Mouse (Mus musculus): ENCODE data around the gene Mzf1. TPM values are rescaled to one million over a fixed set of nuclear protein-coding genes. Genes with fewer than 3 reads are reported as not detected.
A peak's percentile ranks its signal among the peaks of the same experiment; 100 is the strongest.

Gene Mzf1
- polyA plus RNA-seq, 1 experiment, result 0.03 TPM

DNA sequence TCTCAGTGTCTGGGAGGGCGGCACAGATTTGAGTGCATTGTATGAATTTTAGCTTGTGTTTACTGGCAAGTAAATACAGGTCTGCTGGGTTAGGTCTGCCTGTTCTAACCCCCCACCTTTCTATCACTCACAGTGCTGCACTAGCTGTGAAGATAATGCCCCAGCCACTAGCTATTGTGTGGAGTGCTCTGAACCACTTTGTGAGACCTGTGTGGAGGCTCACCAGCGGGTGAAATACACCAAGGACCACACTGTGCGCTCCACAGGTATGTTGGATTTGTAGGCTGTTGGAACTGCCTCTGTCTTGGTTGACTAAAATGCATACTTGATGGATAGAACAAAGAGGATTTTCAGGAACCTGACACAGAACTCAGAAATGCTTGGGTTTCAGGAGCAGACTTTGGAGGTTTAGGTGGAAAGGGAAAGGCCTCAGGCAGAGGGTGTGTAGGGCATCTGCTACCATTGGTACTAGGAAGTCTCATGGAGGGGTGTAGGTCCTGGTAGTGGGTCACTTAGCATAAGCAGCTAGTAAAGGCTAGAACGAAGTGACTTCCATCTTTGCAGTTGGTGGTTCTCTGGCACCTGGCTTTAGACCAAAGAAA, 29.0 kb downstream of the Mzf1 start:
- Histone ChIP-seq H3K9me3 (ENCODE audit: control insufficient read depth, low read length) (no peaks in the 10 kb centered on the region), H3K36me3 (ENCODE audit: control insufficient read depth) (peaks cover 56% of the 10 kb centered on the region), H3K27me3 (ENCODE audit: control insufficient read depth) (no peaks in the 10 kb centered on the region), H3K4me1 (ENCODE audit: control insufficient read depth) (peaks cover 39% of the 10 kb centered on the region), H3K4me3 (replicated peaks) (peak overlapping the region; percentile 65)
- TF ChIP-seq TAL1 (IDR thresholded peaks at IDR 0.05; ENCODE audit: low read length) (no peak), GATA1 (IDR thresholded peaks at IDR 0.05; ENCODE audit: low read length) (no peak)

GRCm38 (mm10) chr7:13024805-13025204, 29.8 kb downstream of the Mzf1 start:
- Histone ChIP-seq H3K4me3 (replicated peaks) (peak overlapping the region; percentile 65), H3K36me3 (ENCODE audit: control insufficient read depth) (peaks cover 48% of the 10 kb centered on the region), H3K27me3 (ENCODE audit: control insufficient read depth) (no peaks in the 10 kb centered on the region), H3K9me3 (ENCODE audit: control insufficient read depth, low read length) (no peaks in the 10 kb centered on the region), H3K4me1 (ENCODE audit: control insufficient read depth) (peaks cover 39% of the 10 kb centered on the region)
- TF ChIP-seq GATA1 (IDR thresholded peaks at IDR 0.05; ENCODE audit: low read length), result no peak
- TF ChIP-seq TAL1 (IDR thresholded peaks at IDR 0.05; ENCODE audit: low read length), result no peak

DNA sequence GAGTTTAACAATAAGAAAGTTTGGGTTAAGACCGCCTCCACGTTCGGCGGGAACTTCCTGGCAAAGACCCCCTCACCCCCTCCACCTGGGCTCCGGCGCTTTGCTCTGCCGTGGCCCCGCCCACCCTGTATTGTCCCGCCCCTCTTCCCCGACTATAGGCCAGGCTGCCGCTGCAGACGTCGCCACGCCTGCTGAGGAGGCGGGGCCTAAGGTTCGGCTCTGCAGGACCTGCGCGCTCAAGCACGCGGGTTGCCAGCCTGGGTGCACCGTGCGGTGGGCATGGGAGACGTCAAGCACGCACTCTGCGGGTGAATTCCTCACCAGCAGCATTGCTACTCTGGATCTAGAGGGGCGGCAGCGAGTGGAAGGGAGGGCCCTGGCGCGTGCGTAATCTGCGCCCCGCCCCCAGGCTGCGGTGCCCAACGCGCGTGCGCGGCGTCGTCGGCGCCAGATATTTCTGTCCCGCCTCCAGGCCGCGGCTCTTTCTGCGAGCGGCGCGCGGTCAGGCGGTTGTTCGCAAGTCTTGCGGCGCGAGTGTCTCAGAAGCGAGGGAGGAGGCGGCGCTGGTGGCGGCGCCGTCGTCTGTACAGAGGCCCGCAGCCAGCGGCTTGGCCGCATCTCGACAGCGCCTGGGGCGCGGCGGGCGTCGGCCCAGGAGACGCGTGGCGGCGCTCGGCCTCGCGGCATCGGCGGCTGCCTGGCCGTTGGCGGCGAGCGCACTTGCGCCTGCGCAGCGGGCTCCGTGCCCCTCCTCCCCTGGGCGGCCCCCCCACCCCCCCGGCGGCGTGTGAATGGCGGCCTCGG, 30.4 kb downstream of the Mzf1 start:
- Histone ChIP-seq H3K27me3 (ENCODE audit: control insufficient read depth) (peaks cover under 1% of the 10 kb centered on the region; the same call in 1 of the 2 replicates), H3K36me3 (ENCODE audit: control insufficient read depth) (peaks cover 41% of the 10 kb centered on the region), H3K4me3 (replicated peaks) (peak overlapping the region; percentile 65), H3K4me1 (ENCODE audit: control insufficient read depth) (peaks cover 39% of the 10 kb centered on the region), H3K9me3 (ENCODE audit: control insufficient read depth, low read length) (no peaks in the 10 kb centered on the region)
- TF ChIP-seq GATA1 (IDR thresholded peaks at IDR 0.05; ENCODE audit: low read length) (no peak), TAL1 (IDR thresholded peaks at IDR 0.05; ENCODE audit: low read length) (no peak)

DNA sequence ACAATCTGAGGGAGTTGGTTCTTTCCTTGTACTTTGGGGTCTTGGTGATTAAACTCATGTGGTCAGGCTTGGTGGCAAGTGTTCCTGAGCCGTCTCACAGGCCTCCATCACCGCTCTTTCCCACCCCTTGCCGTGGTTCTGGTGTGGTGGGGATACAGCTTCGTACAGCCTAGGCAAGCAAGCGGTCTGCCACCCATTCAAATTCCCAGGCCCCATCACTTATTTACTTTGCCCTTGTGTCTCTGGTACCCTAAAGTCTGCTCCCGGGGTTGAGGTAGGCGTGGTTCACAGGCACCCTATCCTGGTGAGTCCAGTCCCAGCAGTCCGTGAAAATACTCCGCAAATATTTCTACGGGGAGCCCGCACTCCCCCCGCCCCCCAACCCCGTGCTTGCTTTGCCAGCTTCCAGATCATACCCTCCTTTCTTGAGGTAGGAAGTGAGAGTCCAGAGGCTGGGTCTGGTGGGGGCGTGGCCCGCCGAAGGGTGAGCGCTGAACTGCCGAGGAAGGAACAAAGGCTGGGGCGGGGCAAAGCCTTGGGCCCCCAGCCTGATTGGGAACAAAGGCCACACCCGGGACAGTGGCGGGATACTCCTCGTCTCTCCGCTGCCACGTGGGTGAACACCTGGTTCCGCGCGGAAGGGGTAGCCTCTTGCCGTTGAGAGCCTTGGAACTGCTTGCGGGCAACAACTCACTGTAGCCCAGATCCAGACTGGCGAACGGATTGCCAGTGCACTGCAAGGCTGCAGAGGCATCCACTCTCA, 31.6 kb downstream of the Mzf1 start:
- Histone ChIP-seq H3K9me3 (ENCODE audit: control insufficient read depth, low read length) (no peaks in the 10 kb centered on the region), H3K27me3 (ENCODE audit: control insufficient read depth) (peaks cover 4% of the 10 kb centered on the region; the same call in 1 of the 2 replicates), H3K4me3 (replicated peaks) (peak overlapping the region; percentile 65), H3K36me3 (ENCODE audit: control insufficient read depth) (peaks cover 30% of the 10 kb centered on the region), H3K4me1 (ENCODE audit: control insufficient read depth) (peaks cover 43% of the 10 kb centered on the region)
- no peak for TF ChIP-seq TAL1 (IDR thresholded peaks at IDR 0.05; ENCODE audit: low read length)
- no peak for TF ChIP-seq GATA1 (IDR thresholded peaks at IDR 0.05; ENCODE audit: low read length)

- no peak for TF ChIP-seq GATA1 (IDR thresholded peaks at IDR 0.05; ENCODE audit: low read length)
- TF ChIP-seq TAL1 (IDR thresholded peaks at IDR 0.05; ENCODE audit: low read length), result no peak
- Histone ChIP-seq H3K36me3 (ENCODE audit: control insufficient read depth) (no peaks in the 10 kb centered on the region), H3K4me1 (ENCODE audit: control insufficient read depth) (peaks cover 27% of the 10 kb centered on the region), H3K4me3 (replicated peaks) (no peak overlapping the region), H3K27me3 (ENCODE audit: control insufficient read depth) (peaks cover 4% of the 10 kb centered on the region; the same call in 1 of the 2 replicates), H3K9me3 (ENCODE audit: control insufficient read depth, low read length) (no peaks in the 10 kb centered on the region)
Measured at GRCm38 (mm10) chr7:13015217-13015616, 39.3 kb downstream of the Mzf1 start.

- peaks cover 33% of the 10 kb centered on the region for H3K4me1 ChIP-seq (ENCODE audit: control insufficient read depth)
- TF ChIP-seq TAL1 (IDR thresholded peaks at IDR 0.05; ENCODE audit: low read length) (no peak), GATA1 (IDR thresholded peaks at IDR 0.05; ENCODE audit: low read length) (no peak)
- H3K27me3 ChIP-seq (ENCODE audit: control insufficient read depth), result peaks cover 4% of the 10 kb centered on the region; the same call in 1 of the 2 replicates
Measured at GRCm38 (mm10) chr7:13014275-13014839, 40.2 kb downstream of the Mzf1 start.

DNA sequence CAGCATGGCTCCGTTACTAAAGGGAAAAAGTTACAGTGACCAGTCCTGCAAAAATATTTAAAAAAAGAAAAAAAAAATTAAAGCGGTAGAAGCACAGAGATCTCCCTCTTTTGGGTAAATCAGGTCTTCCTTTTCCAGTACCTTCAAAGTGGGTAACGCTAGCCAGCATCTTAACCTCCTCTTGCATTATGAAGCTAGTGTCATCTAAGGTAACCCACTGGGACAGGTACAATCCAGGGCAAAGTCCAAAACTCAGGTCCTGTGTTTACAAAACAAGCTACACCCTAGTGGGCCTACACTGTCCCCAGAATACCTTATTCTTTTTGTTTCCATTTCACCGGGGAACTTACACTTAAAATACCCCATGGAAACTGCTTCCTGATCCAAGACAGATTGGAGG, 40.9 kb downstream of the Mzf1 start:
- Histone ChIP-seq H3K4me1 (ENCODE audit: control insufficient read depth) (peaks cover 39% of the 10 kb centered on the region), H3K36me3 (ENCODE audit: control insufficient read depth) (no peaks in the 10 kb centered on the region), H3K9me3 (ENCODE audit: control insufficient read depth, low read length) (no peaks in the 10 kb centered on the region), H3K27me3 (ENCODE audit: control insufficient read depth) (peaks cover 2% of the 10 kb centered on the region; the same call in 1 of the 2 replicates), H3K4me3 (replicated peaks) (no peak overlapping the region)
- TF ChIP-seq TAL1 (IDR thresholded peaks at IDR 0.05; ENCODE audit: low read length) (no peak), GATA1 (IDR thresholded peaks at IDR 0.05; ENCODE audit: low read length) (no peak)

More at GRCm38 (mm10) chr7:13014275-13014839, 40.2 kb downstream of the Mzf1 start:
- H3K4me3 ChIP-seq (replicated peaks), result no peak overlapping the region
- H3K9me3 ChIP-seq (ENCODE audit: control insufficient read depth, low read length), result no peaks in the 10 kb centered on the region
- H3K36me3 ChIP-seq (ENCODE audit: control insufficient read depth), result no peaks in the 10 kb centered on the region

GRCm38 (mm10) chr7:13010005-13010908, 44.3 kb downstream of the Mzf1 start, which contains the start of gene Zbtb45:
Gene Zbtb45, minus strand, starts transcription at chr7:13010034.
- TF ChIP-seq GATA1 (IDR thresholded peaks at IDR 0.05; ENCODE audit: low read length) (no peak), TAL1 (IDR thresholded peaks at IDR 0.05; ENCODE audit: low read length) (no peak)
- H3K9me3 ChIP-seq (ENCODE audit: control insufficient read depth, low read length), result peaks cover 13% of the 10 kb centered on the region
- peaks cover 44% of the 10 kb centered on the region for H3K4me1 ChIP-seq (ENCODE audit: control insufficient read depth)
- peaks cover 31% of the 10 kb centered on the region for H3K36me3 ChIP-seq (ENCODE audit: control insufficient read depth)
- peak within 1 kb of the TSS; percentile 93 for H3K4me3 ChIP-seq (replicated peaks)
- H3K27me3 ChIP-seq (ENCODE audit: control insufficient read depth), result no peaks in the 10 kb centered on the region

Data from erythroblast, embryonic 14.5 days (primary cell).